Comparison of ENCODE assay signal across 21 mouse cellular contexts in the genomic region with DNA sequence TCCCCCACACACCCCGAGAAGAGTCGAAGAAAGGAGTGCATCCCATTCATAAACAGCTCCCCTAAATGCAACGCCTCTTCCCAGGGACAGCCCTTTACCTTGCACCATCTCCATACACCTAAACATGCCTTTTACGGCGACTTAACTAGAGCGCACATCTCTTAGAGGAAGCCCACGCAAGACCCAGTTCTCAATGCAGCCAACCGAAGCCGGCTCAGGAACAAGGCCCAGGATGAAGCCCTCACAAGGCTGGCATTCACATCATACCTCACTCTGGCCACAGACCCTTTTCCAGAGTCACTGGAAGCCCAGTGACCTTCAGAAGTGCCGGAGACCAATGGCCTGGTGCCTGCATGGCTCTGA. TPM values are rescaled to one million over a fixed set of nuclear protein-coding genes. Genes with fewer than 3 reads are reported as not detected.
DNase-seq lines count a peak whose midpoint lies in the region; ATAC-seq and TF ChIP-seq lines count a peak whose summit lies in the region.
"Had no signal": no experiment of that assay in that cellular context is flagged by ENCODE, and none has a peak within 500 bp of the region (broad histone marks: within the 10 kb centered on the region; RNA-seq: fewer than 3 reads in every experiment).

No protein-coding gene starts in this region.

- peak overlapping the region; percentile 31; the same call in 1 of the 2 replicates for H3K27ac ChIP-seq in forebrain, embryonic 12.5 days
- H3K27ac ChIP-seq in forebrain, embryonic 16.5 days (ENCODE audit: low read length) = no peak overlapping the region; the same call in 1 of the 2 replicates
- H3K27ac ChIP-seq in heart, postnatal 0 days (ENCODE audit: low read depth) = peak overlapping the region; percentile 91
- peak overlapping the region; percentile 31; the same call in 1 of the 2 replicates for H3K27ac ChIP-seq in liver, adult 2 months (replicated peaks; ENCODE audit: insufficient read depth, low read depth, low read length)
- no peak overlapping the region for H3K27ac ChIP-seq in liver, embryonic 12.5 days
- H3K27ac ChIP-seq: macrophage had no signal

- H3K36me3 ChIP-seq in forebrain, embryonic 12.5 days (replicated peaks) = no peaks in the 10 kb centered on the region
- H3K36me3 ChIP-seq in forebrain, embryonic 16.5 days (ENCODE audit: control insufficient read depth, insufficient read depth) = no peaks in the 10 kb centered on the region
- H3K36me3 ChIP-seq in heart, postnatal 0 days (replicated peaks; ENCODE audit: control insufficient read depth, insufficient read depth, low read length) = no peaks in the 10 kb centered on the region
- H3K36me3 ChIP-seq in liver, adult 2 months (ENCODE audit: control insufficient read depth, insufficient read depth, low read length) = no peaks in the 10 kb centered on the region
- H3K36me3 ChIP-seq in liver, embryonic 12.5 days = no peaks in the 10 kb centered on the region
- H3K36me3 ChIP-seq: liver, embryonic 13.5 days; neural tube, embryonic 13.5 days had no signal

- no peaks in the 10 kb centered on the region for H3K27me3 ChIP-seq in forebrain, embryonic 12.5 days
- no peaks in the 10 kb centered on the region for H3K27me3 ChIP-seq in forebrain, embryonic 16.5 days (replicated peaks; ENCODE audit: control insufficient read depth, insufficient read depth, low read length)
- no peaks in the 10 kb centered on the region; the same call in 1 of the 2 replicates for H3K27me3 ChIP-seq in heart, postnatal 0 days (ENCODE audit: control insufficient read depth, insufficient read depth, low read length)
- no peaks in the 10 kb centered on the region for H3K27me3 ChIP-seq in liver, adult 2 months (ENCODE audit: control insufficient read depth, insufficient read depth, low read length)
- H3K27me3 ChIP-seq in liver, embryonic 12.5 days (replicated peaks) = no peaks in the 10 kb centered on the region
- H3K27me3 ChIP-seq: liver, embryonic 13.5 days; neural tube, embryonic 13.5 days had no signal

- DNase-seq in heart, postnatal 0 days (ENCODE audit: low spot score) = no peak
- no peak for DNase-seq in heart, adult 11 months
- DNase-seq in liver, adult 2 months (ENCODE audit: extremely low read depth, low read depth, low spot score) = no peak
- peak; percentile 42 for DNase-seq in brain, adult 2 months (ENCODE audit: low read depth, low spot score)
- DNase-seq in frontal cortex, postnatal 25 days (ENCODE audit: low spot score in 2 of 2) = no peak
- DNase-seq: cerebellum, adult 2 months; liver, embryonic 13.5 days; spleen, adult 18-20 months; thymus, adult 18-20 months had no signal

- H3K4me3 ChIP-seq in forebrain, embryonic 12.5 days (replicated peaks) = no peak overlapping the region
- no peak overlapping the region for H3K4me3 ChIP-seq in forebrain, embryonic 16.5 days (replicated peaks; ENCODE audit: low read length)
- H3K4me3 ChIP-seq in heart, postnatal 0 days (ENCODE audit: low read depth, low read length) = no peak overlapping the region
- H3K4me3 ChIP-seq in liver, adult 2 months (ENCODE audit: insufficient read depth, low read depth, low read length) = no peak overlapping the region
- no peak overlapping the region for H3K4me3 ChIP-seq in liver, embryonic 12.5 days
- H3K4me3 ChIP-seq: erythroblast, embryonic 14.5 days; liver, embryonic 13.5 days; neural tube, embryonic 13.5 days had no signal

- no peaks in the 10 kb centered on the region for H3K9me3 ChIP-seq in forebrain, embryonic 12.5 days
- H3K9me3 ChIP-seq in forebrain, embryonic 16.5 days (ENCODE audit: control insufficient read depth, low read length) = no peaks in the 10 kb centered on the region
- H3K9me3 ChIP-seq in heart, postnatal 0 days (replicated peaks; ENCODE audit: control insufficient read depth, low read length) = 0 out of 2 replicates have a peak, but pooled peaks cover 4% of the 10 kb centered on the region
- H3K9me3 ChIP-seq in liver, embryonic 12.5 days (replicated peaks) = 0 out of 2 replicates have a peak, but pooled peaks cover 5% of the 10 kb centered on the region
- H3K9me3 ChIP-seq: liver, embryonic 13.5 days; neural tube, embryonic 13.5 days had no signal

- peaks cover 38% of the 10 kb centered on the region; the same call in 1 of the 2 replicates for H3K79me2 ChIP-seq in liver, adult 2 months (ENCODE audit: control insufficient read depth, insufficient read depth, low read length)

- no peak overlapping the region for H3K9ac ChIP-seq in forebrain, embryonic 12.5 days
- H3K9ac ChIP-seq in forebrain, embryonic 16.5 days (replicated peaks; ENCODE audit: low read depth, low read length) = no peak overlapping the region
- no peak overlapping the region for H3K9ac ChIP-seq in heart, postnatal 0 days (replicated peaks; ENCODE audit: low read depth, low read length)
- H3K9ac ChIP-seq in liver, adult 2 months (ENCODE audit: low read depth, low read length) = no peak overlapping the region
- H3K9ac ChIP-seq in liver, embryonic 12.5 days = no peak overlapping the region
- H3K9ac ChIP-seq: liver, embryonic 13.5 days; neural tube, embryonic 13.5 days had no signal

- ATAC-seq in forebrain, embryonic 12.5 days (ENCODE audit: low FRiP score) = no peak
- no peak for ATAC-seq in forebrain, embryonic 16.5 days
- no peak for ATAC-seq in heart, postnatal 0 days (ENCODE audit: insufficient read depth, low read depth)
- ATAC-seq in liver, embryonic 12.5 days = no peak
- ATAC-seq: intestine, postnatal 0 days had no signal

- H3K4me2 ChIP-seq in forebrain, embryonic 12.5 days = no peak overlapping the region
- no peak overlapping the region for H3K4me2 ChIP-seq in forebrain, embryonic 16.5 days (ENCODE audit: low read length)
- no peak overlapping the region for H3K4me2 ChIP-seq in heart, postnatal 0 days (ENCODE audit: low read depth, low read length)
- H3K4me2 ChIP-seq in liver, embryonic 12.5 days = no peak overlapping the region
- H3K4me2 ChIP-seq: liver, embryonic 13.5 days; neural tube, embryonic 13.5 days had no signal

- no peak for TF ChIP-seq EP300 in heart, postnatal 0 days (IDR thresholded peaks at IDR 0.05; ENCODE audit: low read depth)

- no peak for TF ChIP-seq POLR2A in liver, adult 2 months (IDR thresholded peaks at IDR 0.05; ENCODE audit: extremely low read depth, insufficient read depth, low read length)

- TF ChIP-seq CTCF in heart, postnatal 0 days (IDR thresholded peaks at IDR 0.05; ENCODE audit: low read depth) = no peak
- no peak for TF ChIP-seq CTCF in liver, adult 2 months (IDR thresholded peaks at IDR 0.05; ENCODE audit: low read depth, low read length)

- WGBS in forebrain, embryonic 12.5 days = 90% methylated on average over 10 of the region's 10 CpGs
- 87% methylated on average over 10 of the region's 10 CpGs for WGBS in forebrain, embryonic 16.5 days
- 65% methylated on average over 10 of the region's 10 CpGs for WGBS in heart, postnatal 0 days
- WGBS in liver, adult 2 months = 84% methylated on average over 10 of the region's 10 CpGs
- WGBS in liver, embryonic 12.5 days (ENCODE audit: insufficient replicate concordance) = 72% methylated on average over 10 of the region's 10 CpGs

- H3K4me1 ChIP-seq in forebrain, embryonic 12.5 days = no peaks in the 10 kb centered on the region
- H3K4me1 ChIP-seq in forebrain, embryonic 16.5 days (replicated peaks; ENCODE audit: control insufficient read depth, insufficient read depth, low read length) = peaks cover 12% of the 10 kb centered on the region
- H3K4me1 ChIP-seq in heart, postnatal 0 days (ENCODE audit: control insufficient read depth, insufficient read depth) = peaks cover 9% of the 10 kb centered on the region
- H3K4me1 ChIP-seq in liver, adult 2 months (ENCODE audit: control insufficient read depth, insufficient read depth, low read length) = peaks cover 8% of the 10 kb centered on the region; the same call in 1 of the 2 replicates
- peaks cover 25% of the 10 kb centered on the region for H3K4me1 ChIP-seq in liver, embryonic 12.5 days

RNA-seq across cellular contexts. Expression of a gene that starts 21.3 kb away (rescaled TPM):
- 4.5 and 6.1 TPM in 2 replicates for polyA plus RNA-seq in forebrain, embryonic 12.5 days (2016; fragmentation: Nextera tagmentation; extraction: Ambion mirVana)
- polyA plus RNA-seq in forebrain, embryonic 16.5 days (2015; fragmentation: Nextera tagmentation; extraction: Ambion mirVana) = 4.6 and 5.0 TPM in 2 replicates
- total RNA-seq in heart, postnatal 0 days (2014; rRNA removed; ENCODE audit: low replicate concordance) = 17.0 and 18.9 TPM in 2 replicates
- polyA plus RNA-seq in heart, postnatal 0 days (2015; fragmentation: Nextera tagmentation; extraction: Ambion mirVana) = 8.1 and 10.2 TPM in 2 replicates
- total RNA-seq in liver, adult 2 months (2014; rRNA removed) = 8.0 and 15.4 TPM in 2 replicates
- polyA plus RNA-seq in liver, adult 2 months (2012; rRNA removed) = 29.2 and 35.8 TPM in 2 replicates
- 1.9 and 2.0 TPM in 2 replicates for polyA plus RNA-seq in liver, embryonic 12.5 days (2016; fragmentation: Nextera tagmentation; extraction: Ambion mirVana)

RNA-seq across cellular contexts. Expression of a gene that starts 27.0 kb away (rescaled TPM):
- polyA plus RNA-seq in forebrain, embryonic 12.5 days (2016; fragmentation: Nextera tagmentation; extraction: Ambion mirVana) = 0.20 and 0.28 TPM in 2 replicates
- polyA plus RNA-seq in forebrain, embryonic 16.5 days (2015; fragmentation: Nextera tagmentation; extraction: Ambion mirVana) = not detected in 2 replicates
- not detected in 2 replicates for total RNA-seq in heart, postnatal 0 days (2014; rRNA removed; ENCODE audit: low replicate concordance)
- polyA plus RNA-seq in heart, postnatal 0 days (2015; fragmentation: Nextera tagmentation; extraction: Ambion mirVana) = not detected in 2 replicates
- total RNA-seq in liver, adult 2 months (2014; rRNA removed) = not detected in 2 replicates
- not detected in 2 replicates for polyA plus RNA-seq in liver, adult 2 months (2012; rRNA removed)
- not detected in 2 replicates for polyA plus RNA-seq in liver, embryonic 12.5 days (2016; fragmentation: Nextera tagmentation; extraction: Ambion mirVana)
- total RNA-seq: adrenal gland, adult 18-20 months; layer of hippocampus, adult 8-10 months; left cerebral cortex, postnatal 14 days; midbrain, postnatal 0 days had no signal
- polyA plus RNA-seq: erythroblast, embryonic 14.5 days; heart, embryonic 14.5 days; intestine, postnatal 0 days; liver, embryonic 13.5 days; macrophage; midbrain, postnatal 0 days had no signal

Comparison
In these comparisons a context has a peak if more than half of its experiments do, and no peak if none do; other contexts are left out.
1. H3K27ac ChIP-seq: peak in forebrain, embryonic 12.5 days (single experiment), heart, postnatal 0 days (single experiment) and liver, adult 2 months (single experiment); none in forebrain, embryonic 16.5 days (single experiment) and liver, embryonic 12.5 days (single experiment).